Mouse (Mus musculus) ES-Bruce4 (cell line): ENCODE measurements around the gene Pofut1.

ENCODE experiments used
- CTCF ChIP-seq: IDR thresholded peaks from one replicate; pipeline ENCODE4 v1.8.1; 2011; ENCODE audit warnings: low read depth, low read length
- POLR2A ChIP-seq: IDR thresholded peaks from one replicate; pipeline ENCODE4 v1.8.1; 2011; ENCODE audit warnings: low read length; ENCODE audit not compliant: insufficient read depth

- TF ChIP-seq CTCF (no peak), POLR2A (no peak)
Measured at GRCm38 (mm10) chr2:153295196-153295595, 53.9 kb downstream of the Pofut1 start.
